Mouse (Mus musculus) erythroblast, embryonic 14.5 days (primary cell): ENCODE data around the gene Ptprg. TPM values are rescaled to one million over a fixed set of nuclear protein-coding genes. Genes with fewer than 3 reads are reported as not detected.

ENCODE experiments used
- H3K27me3 ChIP-seq: 2 replicates; pipeline ENCODE4 v1.6.1; 2012; ENCODE audit warnings: inconsistent platforms; ENCODE audit not compliant: control insufficient read depth
- H3K36me3 ChIP-seq: 2 replicates; pipeline ENCODE4 v1.6.1; 2012; ENCODE audit warnings: mild to moderate bottlenecking, inconsistent platforms; ENCODE audit not compliant: control insufficient read depth
- H3K4me1 ChIP-seq: 2 replicates; pipeline ENCODE4 v1.6.1; 2012; ENCODE audit warnings: inconsistent platforms; ENCODE audit not compliant: control insufficient read depth
- H3K4me3 ChIP-seq: replicated peaks from 2 replicates; pipeline ENCODE3; 2012; ENCODE audit warnings: moderate library complexity, mild to moderate bottlenecking, inconsistent platforms
- H3K9me3 ChIP-seq: 2 replicates; pipeline ENCODE4 v1.6.1; 2012; ENCODE audit warnings: low read length, inconsistent platforms, mixed read lengths; ENCODE audit not compliant: control insufficient read depth
- GATA1 ChIP-seq: IDR thresholded peaks from 2 replicates; pipeline ENCODE4 v1.6.1; 2012; ENCODE audit warnings: low read length, inconsistent platforms, mixed read lengths
- TAL1 ChIP-seq: IDR thresholded peaks from 3 replicates; pipeline ENCODE4 v1.6.1; 2012; ENCODE audit warnings: low read length, inconsistent platforms, mixed read lengths
- polyA plus RNA-seq: library from polyadenylated mRNA; stranded (reverse); fragments of >175 nt; gene quantifications from 2 replicates; pipeline ENCODE4 v1.2.3, GENCODE M21; 2012

Gene Ptprg
- polyA plus RNA-seq, 1 experiment = not detected

- no peak for TF ChIP-seq TAL1
- TF ChIP-seq GATA1 = no peak
- Histone ChIP-seq H3K36me3 (no peaks in the 10 kb centered on the region), H3K27me3 (no peaks in the 10 kb centered on the region), H3K4me1 (no peaks in the 10 kb centered on the region), H3K9me3 (no peaks in the 10 kb centered on the region), H3K4me3 (no peak overlapping the region)
These were observed 560.0 kb downstream of the Ptprg start for GRCm38 (mm10) chr14:12113326-12113725.

- Histone ChIP-seq H3K9me3 (no peaks in the 10 kb centered on the region), H3K4me3 (no peak overlapping the region), H3K4me1 (no peaks in the 10 kb centered on the region), H3K36me3 (no peaks in the 10 kb centered on the region), H3K27me3 (no peaks in the 10 kb centered on the region)
- TF ChIP-seq GATA1 = no peak
- no peak for TF ChIP-seq TAL1
These were observed 560.7 kb downstream of the Ptprg start for GRCm38 (mm10) chr14:12114016-12114415.

GRCm38 (mm10) chr14:12119260-12119659 is 565.9 kb downstream of the Ptprg start:
- no peak overlapping the region for H3K4me3 ChIP-seq
- H3K9me3 ChIP-seq = no peaks in the 10 kb centered on the region
- H3K27me3 ChIP-seq = no peaks in the 10 kb centered on the region
- no peak for TF ChIP-seq GATA1
- no peak for TF ChIP-seq TAL1
- no peaks in the 10 kb centered on the region for H3K36me3 ChIP-seq
- no peaks in the 10 kb centered on the region for H3K4me1 ChIP-seq

GRCm38 (mm10) chr14:12121906-12122305 is 568.6 kb downstream of the Ptprg start:
- H3K36me3 ChIP-seq = no peaks in the 10 kb centered on the region
- H3K9me3 ChIP-seq = no peaks in the 10 kb centered on the region
- TF ChIP-seq GATA1 = no peak
- TF ChIP-seq TAL1 = no peak
- no peaks in the 10 kb centered on the region for H3K27me3 ChIP-seq
- no peaks in the 10 kb centered on the region for H3K4me1 ChIP-seq
- H3K4me3 ChIP-seq = no peak overlapping the region

- H3K9me3 ChIP-seq = no peaks in the 10 kb centered on the region
- no peaks in the 10 kb centered on the region for H3K27me3 ChIP-seq
- H3K4me3 ChIP-seq = no peak overlapping the region
- H3K4me1 ChIP-seq = no peaks in the 10 kb centered on the region
- no peak for TF ChIP-seq GATA1
- no peak for TF ChIP-seq TAL1
- H3K36me3 ChIP-seq = no peaks in the 10 kb centered on the region
These were observed 571.4 kb downstream of the Ptprg start for GRCm38 (mm10) chr14:12124682-12125081.

- Histone ChIP-seq H3K27me3 (no peaks in the 10 kb centered on the region), H3K4me3 (no peak overlapping the region), H3K9me3 (no peaks in the 10 kb centered on the region), H3K36me3 (no peaks in the 10 kb centered on the region), H3K4me1 (no peaks in the 10 kb centered on the region)
- TF ChIP-seq GATA1 = no peak
- TF ChIP-seq TAL1 = no peak
These were observed 574.6 kb downstream of the Ptprg start for GRCm38 (mm10) chr14:12127951-12128350.

GRCm38 (mm10) chr14:12132046-12132615 is 578.8 kb downstream of the Ptprg start:
- Histone ChIP-seq H3K4me3 (no peak overlapping the region), H3K4me1 (no peaks in the 10 kb centered on the region), H3K27me3 (no peaks in the 10 kb centered on the region), H3K9me3 (no peaks in the 10 kb centered on the region), H3K36me3 (no peaks in the 10 kb centered on the region)
- TF ChIP-seq TAL1 = no peak
- no peak for TF ChIP-seq GATA1

GRCm38 (mm10) chr14:12133163-12133562 is 579.8 kb downstream of the Ptprg start:
- Histone ChIP-seq H3K4me1 (no peaks in the 10 kb centered on the region), H3K27me3 (no peaks in the 10 kb centered on the region), H3K36me3 (no peaks in the 10 kb centered on the region), H3K4me3 (no peak overlapping the region), H3K9me3 (0 out of 2 replicates have a peak, but pooled peaks cover 2% of the 10 kb centered on the region)
- TF ChIP-seq TAL1 (no peak), GATA1 (no peak)

GRCm38 (mm10) chr14:12134504-12134903 is 581.2 kb downstream of the Ptprg start:
- no peaks in the 10 kb centered on the region for H3K36me3 ChIP-seq
- no peak overlapping the region for H3K4me3 ChIP-seq
- no peaks in the 10 kb centered on the region for H3K4me1 ChIP-seq
- H3K9me3 ChIP-seq = 0 out of 2 replicates have a peak, but pooled peaks cover 2% of the 10 kb centered on the region
- TF ChIP-seq TAL1 = no peak
- no peak for TF ChIP-seq GATA1
- H3K27me3 ChIP-seq = no peaks in the 10 kb centered on the region

- no peaks in the 10 kb centered on the region for H3K36me3 ChIP-seq
- no peaks in the 10 kb centered on the region for H3K27me3 ChIP-seq
- H3K9me3 ChIP-seq = 0 out of 2 replicates have a peak, but pooled peaks cover 2% of the 10 kb centered on the region
- H3K4me1 ChIP-seq = no peaks in the 10 kb centered on the region
- no peak overlapping the region for H3K4me3 ChIP-seq
- no peak for TF ChIP-seq TAL1
- no peak for TF ChIP-seq GATA1
These were observed 583.2 kb downstream of the Ptprg start for GRCm38 (mm10) chr14:12136536-12136935.
